Mouse (Mus musculus) heart, embryonic 12.5 days (tissue): ENCODE data around the gene Mgll. TPM values are rescaled to one million over a fixed set of nuclear protein-coding genes. Genes with fewer than 3 reads are reported as not detected.
A peak's percentile ranks its signal among the peaks of the same experiment; 100 is the strongest.

ENCODE experiments used
- ATAC-seq: fragments of 200-750 bp; cut with Nextera tagmentation; 2 replicates; pipeline ENCODE4 v1.8.0; 2017; ENCODE audit warnings: moderate TSS enrichment, moderate library complexity; ENCODE audit not compliant: insufficient number of reproducible peaks, low FRiP score
- H3K27ac ChIP-seq: fragments of 300-500 bp; sonication (generic); 2 replicates; pipeline ENCODE4 v1.5.1; 2016; ENCODE audit warnings: mild to moderate bottlenecking, moderate library complexity; ENCODE audit not compliant: poor library complexity, severe bottlenecking
- H3K27me3 ChIP-seq: fragments of 300-500 bp; sonication (generic); replicated peaks from 2 replicates; pipeline ENCODE4 v1.6.1; 2016; ENCODE audit warnings: mild to moderate bottlenecking, moderate library complexity
- H3K36me3 ChIP-seq: fragments of 300-500 bp; sonication (generic); 2 replicates; pipeline ENCODE4 v1.6.1; 2016; ENCODE audit warnings: mild to moderate bottlenecking, moderate library complexity
- H3K4me1 ChIP-seq: fragments of 300-500 bp; sonication (generic); replicated peaks from 2 replicates; pipeline ENCODE4 v1.6.1; 2016; ENCODE audit warnings: mild to moderate bottlenecking
- H3K4me2 ChIP-seq: fragments of 300-500 bp; sonication (generic); 2 replicates; pipeline ENCODE4 v1.6.1; 2016; ENCODE audit warnings: mild to moderate bottlenecking, moderate library complexity
- H3K4me3 ChIP-seq: fragments of 300-500 bp; sonication (generic); 2 replicates; pipeline ENCODE4 v1.5.1; 2016; ENCODE audit warnings: mild to moderate bottlenecking
- H3K9ac ChIP-seq: fragments of 300-500 bp; sonication (generic); 2 replicates; pipeline ENCODE4 v1.6.1; 2016; ENCODE audit warnings: mild to moderate bottlenecking, moderate library complexity
- H3K9me3 ChIP-seq: fragments of 300-500 bp; sonication (generic); replicated peaks from 2 replicates; pipeline ENCODE4 v1.6.1; 2016; ENCODE audit warnings: mild to moderate bottlenecking, moderate library complexity
- WGBS: fragments of 180-500 bp; shearing (Covaris S2); methylation state at CpG from one replicate; pipeline ENCODE4 v1.1.7; 2016; 5-methylcytosine and 5-hydroxymethylcytosine counted together
- polyA plus RNA-seq: library from polyadenylated mRNA; unstranded; fragments of >200 nt; fragmentation: Nextera tagmentation; extraction: Ambion mirVana; gene quantifications from 2 replicates; pipeline ENCODE4 v1.2.1, GENCODE M21; 2016

Gene Mgll
- polyA plus RNA-seq, 1 experiment from 2014 or later = 9.2 TPM

DNA sequence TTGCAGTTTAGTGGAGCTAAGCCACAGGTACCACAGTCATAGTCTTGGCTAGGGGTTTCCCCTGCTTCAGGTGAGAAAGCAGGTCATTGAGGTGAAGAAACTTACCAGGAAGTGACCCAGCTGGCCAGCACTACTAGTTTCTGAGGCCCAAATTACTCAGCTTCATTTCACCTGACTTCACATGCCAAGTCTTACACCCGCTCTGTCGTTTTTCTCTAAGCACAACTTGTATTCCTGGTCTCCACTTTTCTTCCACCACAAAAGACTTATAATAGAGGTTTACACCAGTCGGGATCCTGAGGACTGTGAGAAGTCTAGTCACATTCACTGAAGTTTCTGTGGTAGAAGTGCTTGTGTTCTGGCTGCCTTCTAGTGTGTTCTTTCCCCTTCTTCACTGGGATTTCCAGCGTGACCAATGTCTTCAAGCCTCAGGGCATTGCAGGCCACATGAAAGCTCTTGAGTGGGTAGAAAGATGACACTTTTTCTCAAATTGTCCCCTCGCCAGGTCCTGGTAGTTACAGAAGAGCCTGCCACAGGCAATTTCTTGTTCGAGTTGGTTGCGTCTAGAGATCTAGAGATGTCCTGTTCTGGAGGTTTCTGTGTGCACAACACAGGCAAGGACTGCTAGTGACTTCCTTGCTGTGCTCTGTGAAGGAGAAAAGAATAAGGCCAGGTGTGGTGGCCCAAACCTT lies 6.0 kb upstream of the Mgll start:
- Histone ChIP-seq H3K27ac (no peak overlapping the region), H3K9me3 (no peaks in the 10 kb centered on the region), H3K4me2 (no peak overlapping the region), H3K4me1 (peaks cover 4% of the 10 kb centered on the region; the same call in 1 of the 2 replicates), H3K27me3 (no peaks in the 10 kb centered on the region), H3K36me3 (no peaks in the 10 kb centered on the region), H3K9ac (no peak overlapping the region), H3K4me3 (no peak overlapping the region)
- WGBS = 85% methylated on average over 7 of the region's 7 CpGs
- no peak for ATAC-seq

- no peak overlapping the region for H3K9ac ChIP-seq
- H3K36me3 ChIP-seq = no peaks in the 10 kb centered on the region
- no peak overlapping the region for H3K4me2 ChIP-seq
- H3K9me3 ChIP-seq = no peaks in the 10 kb centered on the region
- no peaks in the 10 kb centered on the region for H3K27me3 ChIP-seq
- no peak for ATAC-seq
- no peak overlapping the region for H3K4me3 ChIP-seq
- peaks cover 10% of the 10 kb centered on the region; the same call in 1 of the 2 replicates for H3K4me1 ChIP-seq
- WGBS = 81% methylated on average over 3 of the region's 3 CpGs
- H3K27ac ChIP-seq = no peak overlapping the region
Measured at GRCm38 (mm10) chr6:88721059-88721458, 3.2 kb upstream of the Mgll start.

DNA sequence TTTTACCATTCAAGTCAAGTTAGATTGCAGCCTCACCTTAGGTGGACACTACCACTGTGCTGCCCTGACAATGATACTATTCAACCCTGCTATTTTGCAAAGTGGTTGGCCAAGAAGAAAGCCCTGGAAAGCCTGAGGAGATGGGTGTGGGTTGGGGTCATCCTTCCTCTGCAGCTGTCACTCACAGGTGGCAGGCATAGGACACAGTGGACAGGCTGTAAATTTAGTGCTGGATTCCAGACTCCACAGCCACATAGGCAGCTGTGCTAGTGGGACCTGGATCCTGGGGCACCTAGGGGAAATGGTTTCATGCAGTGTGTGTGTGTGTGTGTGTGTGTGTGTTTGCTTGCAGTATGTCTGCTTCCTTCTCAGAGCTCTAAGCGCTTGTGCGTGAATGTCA lies 1.3 kb upstream of the Mgll start:
- no peak overlapping the region for H3K4me2 ChIP-seq
- H3K4me1 ChIP-seq = peaks cover 10% of the 10 kb centered on the region; the same call in 1 of the 2 replicates
- no peaks in the 10 kb centered on the region for H3K36me3 ChIP-seq
- no peak for ATAC-seq
- no peaks in the 10 kb centered on the region for H3K9me3 ChIP-seq
- WGBS = 91% methylated on average over 2 of the region's 2 CpGs
- H3K27me3 ChIP-seq = peaks cover 5% of the 10 kb centered on the region; the same call in 1 of the 2 replicates
- H3K4me3 ChIP-seq = no peak overlapping the region
- H3K9ac ChIP-seq = no peak overlapping the region
- H3K27ac ChIP-seq = no peak overlapping the region

GRCm38 (mm10) chr6:88723806-88724312 lies 353 bp upstream of the Mgll start:
- peaks cover 10% of the 10 kb centered on the region; the same call in 1 of the 2 replicates for H3K4me1 ChIP-seq
- peak overlapping the region; percentile 62 for H3K4me3 ChIP-seq
- peak overlapping the region; percentile 95 for H3K4me2 ChIP-seq
- no peaks in the 10 kb centered on the region for H3K9me3 ChIP-seq
- no peak for ATAC-seq
- 38% methylated on average over 14 of the region's 14 CpGs for WGBS
- peaks cover 9% of the 10 kb centered on the region; the same call in 1 of the 2 replicates for H3K27me3 ChIP-seq
- no peak overlapping the region for H3K27ac ChIP-seq
- H3K9ac ChIP-seq = peak overlapping the region; percentile 76
- H3K36me3 ChIP-seq = no peaks in the 10 kb centered on the region

DNA sequence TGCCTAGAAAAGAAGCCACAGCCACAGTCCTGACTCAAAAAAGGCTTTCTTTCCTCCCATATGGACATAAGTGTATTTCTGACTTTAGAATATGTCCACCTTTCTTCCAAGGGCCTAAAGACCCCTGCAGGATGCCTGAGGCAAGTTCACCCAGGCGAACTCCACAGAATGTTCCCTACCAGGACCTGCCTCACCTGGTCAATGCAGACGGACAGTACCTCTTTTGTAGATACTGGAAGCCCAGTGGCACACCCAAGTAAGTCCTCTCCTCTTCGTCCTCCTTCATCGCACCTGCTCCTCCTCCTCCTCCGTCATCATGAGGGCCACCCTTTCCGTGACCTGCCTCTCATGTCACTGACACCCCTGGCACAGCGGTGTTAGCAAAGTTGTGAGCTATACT lies 1.4 kb downstream of the Mgll start:
- Histone ChIP-seq H3K4me3 (no peak overlapping the region), H3K4me1 (peaks cover 9% of the 10 kb centered on the region; the same call in 1 of the 2 replicates), H3K9ac (no peak overlapping the region), H3K27me3 (peaks cover 9% of the 10 kb centered on the region; the same call in 1 of the 2 replicates), H3K4me2 (no peak overlapping the region), H3K27ac (no peak overlapping the region), H3K9me3 (no peaks in the 10 kb centered on the region), H3K36me3 (no peaks in the 10 kb centered on the region)
- ATAC-seq = no peak
- 60% methylated on average over 7 of the region's 7 CpGs for WGBS

GRCm38 (mm10) chr6:88726252-88727211 lies 2.3 kb downstream of the Mgll start:
- Histone ChIP-seq H3K27me3 (peaks cover 9% of the 10 kb centered on the region; the same call in 1 of the 2 replicates), H3K9me3 (no peaks in the 10 kb centered on the region), H3K27ac (no peak overlapping the region), H3K4me1 (peaks cover 6% of the 10 kb centered on the region; the same call in 1 of the 2 replicates), H3K9ac (no peak overlapping the region), H3K36me3 (no peaks in the 10 kb centered on the region), H3K4me3 (no peak overlapping the region), H3K4me2 (no peak overlapping the region)
- 76% methylated on average over 9 of the region's 9 CpGs for WGBS
- ATAC-seq = no peak

DNA sequence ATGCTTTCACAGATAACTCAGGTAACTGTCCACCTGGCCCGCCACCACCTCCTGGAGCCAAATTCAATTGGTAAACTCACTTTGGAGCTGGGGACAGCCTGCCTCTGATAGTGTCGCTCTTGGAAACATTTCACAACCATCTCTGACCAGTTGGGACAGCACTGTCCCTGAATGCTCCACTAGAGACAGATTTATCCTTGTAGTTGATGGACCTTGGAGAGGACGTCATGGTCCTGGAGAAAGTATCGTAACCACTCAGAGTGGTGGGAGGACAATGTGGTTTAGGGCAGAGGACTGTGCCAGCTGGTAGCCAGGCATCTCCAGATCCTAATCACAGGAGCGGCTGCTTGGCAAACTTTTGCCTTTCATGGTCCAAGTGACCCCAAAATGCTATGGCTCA lies 3.3 kb downstream of the Mgll start:
- no peak overlapping the region for H3K4me2 ChIP-seq
- H3K27me3 ChIP-seq = peaks cover 9% of the 10 kb centered on the region; the same call in 1 of the 2 replicates
- H3K36me3 ChIP-seq = no peaks in the 10 kb centered on the region
- H3K4me3 ChIP-seq = no peak overlapping the region
- no peak for ATAC-seq
- H3K9ac ChIP-seq = no peak overlapping the region
- no peaks in the 10 kb centered on the region for H3K9me3 ChIP-seq
- H3K27ac ChIP-seq = no peak overlapping the region
- peaks cover 9% of the 10 kb centered on the region; the same call in 1 of the 2 replicates for H3K4me1 ChIP-seq
- 79% methylated on average over 5 of the region's 5 CpGs for WGBS

- 71% methylated on average over 7 of the region's 7 CpGs for WGBS
- Histone ChIP-seq H3K27ac (no peak overlapping the region), H3K9me3 (no peaks in the 10 kb centered on the region), H3K36me3 (no peaks in the 10 kb centered on the region), H3K9ac (no peak overlapping the region), H3K4me2 (no peak overlapping the region), H3K4me3 (no peak overlapping the region), H3K4me1 (peaks cover 13% of the 10 kb centered on the region; the same call in 1 of the 2 replicates), H3K27me3 (peaks cover 9% of the 10 kb centered on the region; the same call in 1 of the 2 replicates)
- ATAC-seq = no peak
Measured at GRCm38 (mm10) chr6:88728054-88728453, 3.8 kb downstream of the Mgll start.

DNA sequence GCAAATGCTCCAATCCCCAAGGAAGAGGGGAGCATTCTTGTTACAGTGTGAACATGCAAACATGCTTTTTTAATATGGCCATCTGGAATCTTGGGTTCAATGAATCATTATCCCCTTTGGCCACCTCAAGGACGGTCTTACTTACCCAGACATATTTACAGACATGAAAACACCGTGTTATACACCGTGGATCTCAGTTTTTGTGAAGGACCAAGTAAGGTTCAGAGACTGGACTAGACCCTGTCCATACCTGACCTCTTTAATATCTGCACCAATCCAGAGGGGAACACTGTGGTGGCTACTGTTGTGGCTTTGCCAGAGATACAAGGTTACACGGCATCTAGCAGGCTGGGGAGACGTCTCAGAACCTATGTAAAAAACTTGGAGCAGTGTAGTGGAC lies 4.3 kb downstream of the Mgll start:
- peaks cover 17% of the 10 kb centered on the region; the same call in 1 of the 2 replicates for H3K4me1 ChIP-seq
- no peaks in the 10 kb centered on the region for H3K36me3 ChIP-seq
- no peak overlapping the region for H3K4me2 ChIP-seq

DNA sequence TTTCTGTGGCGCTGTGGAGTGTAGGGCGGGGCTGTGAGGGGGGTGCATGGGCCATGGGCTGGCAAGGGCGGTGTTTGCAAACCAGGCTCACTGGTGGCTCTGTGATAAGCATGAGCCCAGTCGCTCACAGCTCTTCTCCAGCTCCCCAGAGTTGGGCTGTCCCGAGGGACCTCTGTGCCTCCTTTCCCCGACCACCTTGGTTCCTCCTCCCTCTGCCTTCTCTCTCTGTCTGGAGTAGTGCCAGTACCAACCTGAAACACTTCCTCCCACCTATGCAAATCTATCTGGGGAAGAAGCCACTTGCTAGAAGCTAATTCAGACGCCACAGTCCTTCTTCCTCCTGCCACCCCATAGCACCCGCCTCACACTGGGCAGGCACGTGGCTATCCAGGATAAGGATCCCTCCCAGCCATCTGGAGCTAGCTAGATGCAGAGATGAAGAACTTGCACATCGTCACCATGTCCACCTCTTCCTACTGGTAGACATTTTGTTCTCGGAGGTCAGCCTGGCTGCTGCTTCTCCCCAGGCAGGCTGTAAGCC lies 7.1 kb downstream of the Mgll start:
- Histone ChIP-seq H3K27me3 (peaks cover 9% of the 10 kb centered on the region; the same call in 1 of the 2 replicates), H3K9ac (no peak overlapping the region), H3K27ac (no peak overlapping the region), H3K4me2 (no peak overlapping the region), H3K9me3 (0 out of 2 replicates have a peak, but pooled peaks cover 6% of the 10 kb centered on the region), H3K36me3 (no peaks in the 10 kb centered on the region), H3K4me3 (no peak overlapping the region), H3K4me1 (peaks cover 11% of the 10 kb centered on the region; the same call in 1 of the 2 replicates)
- 73% methylated on average over 11 of the region's 11 CpGs for WGBS
- ATAC-seq = peak; percentile 74

More for the DNA sequence above, 4.3 kb downstream of the Mgll start:
- H3K27ac ChIP-seq = no peak overlapping the region
- H3K27me3 ChIP-seq = peaks cover 9% of the 10 kb centered on the region; the same call in 1 of the 2 replicates
- 88% methylated on average over 5 of the region's 5 CpGs for WGBS
- H3K4me3 ChIP-seq = no peak overlapping the region
- ATAC-seq = no peak
- H3K9ac ChIP-seq = no peak overlapping the region
- H3K9me3 ChIP-seq = no peaks in the 10 kb centered on the region
